Mouse (Mus musculus) spleen, adult 2 months (tissue): ENCODE data around the gene Gfral.

Source experiments
- CTCF ChIP-seq: fragments of 200-500 bp; IDR thresholded peaks from 2 replicates; pipeline ENCODE4 v1.5.1; 2011; ENCODE audit warnings: mild to moderate bottlenecking, inconsistent platforms; ENCODE audit not compliant: insufficient read depth, insufficient read length, insufficient replicate concordance; ENCODE audit errors: extremely low read depth
- POLR2A ChIP-seq: fragments of 200-500 bp; IDR thresholded peaks from 2 replicates; pipeline ENCODE4 v1.6.1; 2011; ENCODE audit warnings: low read depth, low read length, inconsistent platforms

DNA sequence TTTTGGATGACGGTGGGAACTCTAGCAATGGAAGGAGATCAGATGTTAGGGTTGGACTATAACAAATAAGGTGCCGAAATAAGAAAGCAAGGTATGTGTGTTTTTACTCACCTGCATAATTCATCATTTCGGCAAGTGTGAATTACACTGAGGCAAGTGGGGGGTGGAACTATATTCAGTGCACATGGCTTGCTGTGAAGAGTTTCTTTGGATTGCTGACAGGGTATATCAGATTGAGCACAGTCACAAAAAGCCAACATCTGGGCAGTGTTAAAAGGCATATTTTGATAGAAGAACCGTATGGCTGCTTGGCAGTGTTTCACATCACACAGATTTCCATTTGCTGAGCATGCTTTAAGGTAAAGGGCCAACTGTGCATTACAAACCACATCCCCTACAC, 16.5 kb downstream of the Gfral start:
- no peak for TF ChIP-seq CTCF
- no peak for TF ChIP-seq POLR2A
